Mouse (Mus musculus) spleen, postnatal 36 days (tissue): ENCODE data around the gene Atg4d.
"Not testable (repeated sequence)": the region's sequence is repeated elsewhere in the genome, so short reads cannot be mapped to it uniquely, and the experiment has no call there.

Source experiments
- DNase-seq, 2 experiments: peaks; one replicate each; pipeline ENCODE4 v3.0.0; 2022; ENCODE audit warnings: low spot score in 2 of 2, mixed read lengths in 1 of 2

Atg4d gene

DNA sequence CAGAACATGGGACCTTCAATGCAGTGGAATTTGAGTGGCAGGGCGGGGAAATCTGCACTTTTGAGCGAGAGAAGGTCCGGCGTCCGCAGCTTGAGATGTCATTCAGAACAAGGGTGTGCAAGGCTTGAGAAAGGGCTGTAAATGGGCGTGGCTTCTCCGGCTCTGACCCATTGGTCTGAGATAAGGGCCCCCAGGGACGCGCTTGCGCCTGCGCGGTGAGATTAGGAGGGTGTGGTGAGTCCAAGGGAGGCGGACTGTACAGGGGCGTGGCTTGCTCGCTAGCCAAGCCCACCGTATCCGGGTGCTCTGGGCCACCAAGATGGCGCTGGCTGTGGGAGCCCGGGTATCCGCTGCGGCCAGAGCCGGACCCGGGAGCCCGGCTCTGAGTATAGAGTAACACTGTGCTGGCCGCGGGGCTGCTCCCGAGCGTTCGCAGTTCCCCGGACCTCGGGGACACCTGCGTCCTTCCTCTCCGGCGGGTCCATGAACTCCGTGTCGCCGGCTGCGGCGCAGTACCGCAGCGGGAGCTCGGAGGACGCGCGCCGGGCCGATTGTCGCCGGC is at the start of gene Atg4d:
Gene Atg4d (plus strand): TSS at position 294 of the 562 bp plus-strand sequence.
- DNase-seq: peak; percentile 99 to 100

DNA sequence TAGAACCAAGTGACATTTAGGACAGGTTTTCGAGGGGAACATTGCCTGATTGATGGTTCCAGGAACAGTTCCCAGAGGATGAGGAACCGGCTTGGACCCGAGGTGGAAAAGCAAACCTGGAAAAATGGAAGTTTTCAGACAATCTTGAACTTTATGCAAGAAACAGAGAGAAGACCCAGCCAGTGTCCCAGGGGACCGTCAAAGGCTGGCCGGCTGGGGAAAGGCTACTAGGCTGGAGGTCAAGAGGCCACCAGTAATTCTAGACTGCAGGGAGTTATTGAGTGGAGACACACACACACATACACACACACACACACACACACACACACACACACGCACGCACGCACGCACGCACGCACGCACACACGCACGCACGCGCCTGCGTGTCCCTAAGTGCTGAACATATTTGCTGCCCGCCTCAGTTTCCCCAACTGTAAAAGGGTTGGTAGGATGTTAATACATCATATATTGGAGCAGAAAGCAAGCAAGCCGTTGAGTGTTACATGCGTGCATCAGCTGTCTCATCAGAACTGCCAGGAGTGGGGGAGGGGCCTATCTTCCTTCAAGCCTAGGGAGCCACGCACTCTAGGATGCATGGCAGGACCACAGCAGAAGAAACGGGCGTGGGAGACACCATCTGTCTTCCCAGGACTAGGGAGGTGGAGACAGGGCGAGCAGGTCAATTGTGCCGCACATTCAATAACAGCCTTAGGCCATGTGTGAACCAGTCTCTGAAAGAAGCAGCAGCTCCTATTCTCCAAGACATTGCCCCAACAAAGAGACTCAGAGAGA is 48.8 kb upstream of the Atg4d start:
- DNase-seq: no peak

DNA sequence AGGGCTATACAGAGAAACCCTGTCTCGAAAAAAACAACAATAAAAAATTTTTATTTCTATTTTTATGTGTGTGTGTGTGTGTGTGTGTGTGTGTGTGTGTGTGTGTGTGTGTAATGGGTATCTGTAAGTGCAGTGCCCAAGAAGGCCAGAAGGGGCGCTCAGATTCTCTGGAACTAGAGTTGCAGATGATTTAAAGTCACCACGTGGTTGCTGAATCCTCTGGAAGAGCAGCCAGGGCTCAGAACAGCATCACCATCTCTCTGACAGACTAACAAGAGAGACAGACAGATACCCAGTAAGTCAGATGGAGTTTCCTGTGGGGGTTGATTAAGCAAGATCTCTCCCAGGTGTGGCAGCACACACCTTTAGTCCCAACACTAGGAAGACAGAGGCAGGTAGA is 45.3 kb upstream of the Atg4d start:
- DNase-seq: no peak

DNA sequence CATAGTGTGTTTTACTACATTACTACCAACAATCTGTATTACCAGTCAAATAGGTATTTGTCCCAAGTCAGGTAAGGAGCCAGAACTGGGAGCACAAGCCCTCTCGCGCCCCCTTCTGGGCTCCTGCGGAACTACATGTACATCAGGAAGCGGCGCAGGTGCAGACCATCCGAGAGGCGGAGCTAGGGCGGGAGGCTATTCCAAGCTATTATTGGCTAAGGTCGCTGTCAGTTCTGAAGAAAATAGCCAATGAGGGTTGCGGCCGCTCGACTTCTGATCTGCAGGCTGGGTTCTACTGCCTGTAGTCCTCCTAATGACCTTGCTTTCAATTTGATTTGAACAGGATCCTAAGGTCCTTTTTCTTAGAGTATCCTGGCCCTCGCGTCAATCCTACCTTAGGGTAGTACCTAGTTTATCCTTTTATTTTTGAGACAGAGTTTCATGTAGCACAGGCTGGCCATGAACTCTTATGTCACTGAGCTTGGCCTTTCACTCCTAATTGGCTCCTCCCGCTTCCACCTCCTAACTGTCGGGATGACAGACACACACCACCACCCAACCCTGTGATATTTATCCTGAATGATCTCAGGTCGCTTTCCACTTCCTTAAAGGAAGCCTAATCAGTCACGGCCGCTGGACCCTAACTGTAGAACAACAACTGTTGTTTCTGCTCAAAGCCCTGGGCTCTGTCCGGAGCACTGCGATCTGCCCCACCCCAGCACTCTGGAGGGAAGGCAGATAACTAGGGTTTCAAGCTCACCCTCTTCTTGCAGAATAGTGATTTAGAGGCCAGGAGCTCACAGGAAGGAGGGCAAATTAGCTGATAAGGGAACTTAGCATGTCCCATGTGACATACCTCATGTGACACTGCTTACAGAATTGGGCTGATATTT is 44.4 kb upstream of the Atg4d start:
- DNase-seq: peak; percentile 93 to 95

DNA sequence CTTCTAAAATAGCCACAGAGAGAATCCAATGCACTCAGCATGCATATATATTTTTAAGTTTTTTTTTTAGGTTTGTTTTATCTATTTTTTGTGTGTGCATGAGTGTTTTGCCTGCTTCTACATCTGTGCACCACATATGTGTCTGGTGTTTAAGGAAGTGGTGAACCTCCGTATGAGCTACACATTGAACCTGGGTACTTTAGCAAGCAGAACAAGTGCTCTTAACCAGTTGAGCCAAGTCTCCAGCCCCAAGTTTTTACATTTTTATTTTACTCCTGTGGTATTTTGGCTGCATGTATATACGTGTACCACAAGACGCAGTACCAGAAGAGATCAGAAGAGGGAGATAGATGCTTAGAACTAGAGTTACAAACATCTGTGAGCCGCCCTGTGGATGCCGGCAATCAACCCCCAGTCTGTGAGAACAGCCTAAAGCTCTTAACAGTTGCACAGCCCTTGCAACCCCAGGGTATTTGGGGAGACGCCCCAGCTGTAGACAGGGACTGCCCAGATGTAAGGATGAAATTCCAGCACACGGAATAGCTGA is 43.6 kb upstream of the Atg4d start:
- DNase-seq: peak; percentile 63 to 80

DNA sequence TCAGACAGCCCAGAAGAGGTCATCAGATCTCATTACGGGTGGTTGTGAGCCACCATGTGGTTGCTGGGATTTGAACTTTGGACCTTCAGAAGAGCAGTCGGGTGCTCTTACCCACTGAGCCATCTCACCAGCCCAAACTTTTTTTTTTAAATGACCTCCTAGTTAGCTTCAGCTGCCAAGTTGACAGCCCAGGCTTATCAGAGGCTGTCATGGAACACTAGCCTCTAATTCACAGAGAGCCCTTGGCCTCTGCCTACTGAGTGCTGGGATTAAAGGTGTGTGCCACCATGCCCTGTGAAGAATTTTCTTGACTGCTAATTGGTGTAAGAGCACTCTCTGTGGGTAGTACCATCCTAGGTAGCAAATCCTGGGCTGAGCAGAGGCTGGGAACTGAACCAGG is 41.6 kb upstream of the Atg4d start:
- DNase-seq: not testable (repeated sequence)

DNA sequence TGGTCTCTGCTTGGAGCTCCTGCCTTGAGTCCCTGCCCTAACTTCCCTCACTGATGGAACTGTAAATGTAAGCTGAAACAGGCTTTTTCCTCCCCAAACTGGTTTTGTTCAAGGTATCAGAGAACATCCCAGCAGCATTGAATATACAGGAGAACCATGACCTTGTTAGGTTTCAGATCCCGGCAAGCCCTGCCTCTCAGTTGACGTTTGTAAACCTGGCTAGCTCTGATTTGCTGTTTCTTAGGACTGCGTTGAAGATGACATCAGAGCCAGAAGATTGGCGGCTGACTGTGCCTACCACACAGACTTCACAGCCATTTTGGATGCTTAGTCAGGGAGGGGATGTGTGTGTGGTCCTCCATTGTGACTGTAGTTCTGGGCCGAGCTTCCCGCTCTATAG is 41.2 kb upstream of the Atg4d start:
- no peak for DNase-seq

DNA sequence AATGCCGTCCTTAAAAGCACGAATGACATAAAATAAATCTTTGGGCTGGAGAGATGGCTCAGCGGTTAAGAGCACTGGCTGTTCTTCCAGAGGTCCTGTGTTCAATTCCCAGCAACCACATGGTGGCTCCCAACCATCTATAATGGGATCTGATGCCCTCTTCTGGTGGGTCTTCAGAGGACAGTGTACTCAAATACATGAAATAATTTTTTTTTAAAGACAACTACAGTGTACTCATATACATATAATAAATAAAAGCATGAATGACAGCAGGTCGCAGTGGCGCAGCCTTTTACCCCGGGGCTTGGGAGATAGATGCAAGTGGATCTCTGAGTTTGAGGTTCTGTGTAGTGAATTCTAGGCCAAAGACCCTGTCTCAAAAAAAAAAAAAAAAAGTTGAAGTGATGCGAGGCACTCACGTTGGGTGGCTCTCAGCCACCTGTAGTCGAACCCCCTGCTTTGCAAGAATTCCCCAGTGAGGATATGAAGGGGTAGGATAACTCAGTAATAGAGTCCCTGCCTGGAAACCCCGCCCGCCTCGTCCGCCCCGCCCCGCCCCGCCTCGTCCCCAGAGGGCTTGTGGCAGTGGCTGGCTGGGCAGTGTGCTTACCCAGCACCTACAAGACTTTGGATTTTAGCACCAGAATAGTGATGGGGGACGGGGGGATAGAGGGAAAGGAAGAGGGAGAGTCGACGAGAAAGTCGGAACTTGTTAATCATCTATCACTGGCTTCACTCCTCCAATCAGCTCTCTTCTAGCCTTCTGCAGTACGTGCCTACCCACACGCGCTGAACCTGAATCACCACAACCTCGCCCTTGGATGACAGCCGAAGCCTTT is 40.3 kb upstream of the Atg4d start:
- DNase-seq: peak; percentile 40 to 47

DNA sequence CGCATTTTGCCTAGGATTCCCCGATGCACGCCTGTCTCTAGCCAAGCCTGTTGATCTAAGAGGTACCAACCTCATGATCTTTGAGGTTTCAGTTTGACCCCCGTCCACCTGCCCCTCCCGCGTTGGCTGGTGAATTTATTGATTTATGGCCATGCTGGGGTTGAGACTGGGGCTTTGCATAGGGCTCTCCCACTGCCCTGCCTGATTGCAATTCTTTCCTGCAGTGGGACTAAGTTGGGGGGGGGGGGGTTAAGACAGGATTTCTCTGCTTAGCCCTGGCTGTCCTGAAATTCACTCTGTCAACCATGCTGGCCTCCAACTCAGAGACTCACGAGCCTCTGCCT is 39.7 kb upstream of the Atg4d start:
- no peak for DNase-seq

DNA sequence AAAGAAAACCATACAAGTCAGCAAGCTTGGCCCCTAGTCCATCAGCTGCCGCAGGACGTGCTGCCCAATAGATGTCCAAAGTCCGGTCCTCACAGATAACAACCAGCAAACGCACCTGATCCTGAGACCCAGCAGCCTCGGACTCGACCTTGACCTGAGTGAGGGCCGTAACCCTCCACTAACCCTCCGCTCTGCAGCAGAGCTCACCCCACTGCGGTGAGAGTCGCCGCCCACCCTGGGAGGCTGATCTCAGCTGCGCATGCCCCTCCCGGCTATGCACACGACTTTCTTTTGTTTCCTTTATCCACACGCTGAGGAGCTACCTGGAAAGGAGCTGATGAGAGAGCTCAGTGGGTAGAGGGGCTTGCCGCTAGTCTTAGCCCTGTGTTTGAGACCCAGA is 37.8 kb upstream of the Atg4d start:
- DNase-seq: no peak

DNA sequence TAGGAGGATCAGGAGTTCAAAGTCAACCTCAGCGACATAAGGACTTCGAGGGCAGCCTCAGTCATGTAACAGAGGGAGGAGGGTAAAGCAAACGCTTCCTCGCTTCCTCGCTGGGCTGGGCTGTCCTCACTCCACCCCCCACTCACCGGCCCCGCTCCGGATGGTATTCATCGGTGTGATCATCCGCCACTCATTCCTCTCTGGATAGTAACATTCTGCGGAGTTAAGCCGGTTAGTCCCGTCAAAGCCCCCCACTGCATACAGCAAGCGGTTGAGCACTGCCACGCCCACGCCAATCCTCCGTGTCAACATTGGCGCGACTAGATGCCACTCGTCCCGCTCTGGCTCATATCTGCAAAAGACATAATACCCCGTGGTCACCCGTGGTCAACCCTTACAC is 33.5 kb upstream of the Atg4d start:
- no peak for DNase-seq

DNA sequence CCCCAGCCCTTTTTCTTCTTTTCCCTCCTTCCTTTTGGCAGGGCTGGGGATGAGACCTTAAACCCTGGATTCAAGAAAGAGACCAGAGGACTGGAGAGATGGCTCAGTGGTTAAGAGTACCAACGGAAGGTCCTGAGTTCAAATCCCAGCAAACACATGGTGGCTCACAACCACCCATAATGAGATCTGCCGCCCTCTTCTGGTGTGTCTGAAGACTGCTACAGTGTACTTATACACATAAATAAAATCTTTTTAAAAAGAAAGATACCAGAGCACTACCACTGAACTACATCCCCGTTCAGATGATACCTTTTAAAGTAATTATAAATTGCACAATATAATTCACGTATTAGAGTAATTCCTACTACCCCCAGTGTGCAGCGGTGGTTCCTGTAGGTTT is 32.2 kb upstream of the Atg4d start:
- no peak for DNase-seq

DNA sequence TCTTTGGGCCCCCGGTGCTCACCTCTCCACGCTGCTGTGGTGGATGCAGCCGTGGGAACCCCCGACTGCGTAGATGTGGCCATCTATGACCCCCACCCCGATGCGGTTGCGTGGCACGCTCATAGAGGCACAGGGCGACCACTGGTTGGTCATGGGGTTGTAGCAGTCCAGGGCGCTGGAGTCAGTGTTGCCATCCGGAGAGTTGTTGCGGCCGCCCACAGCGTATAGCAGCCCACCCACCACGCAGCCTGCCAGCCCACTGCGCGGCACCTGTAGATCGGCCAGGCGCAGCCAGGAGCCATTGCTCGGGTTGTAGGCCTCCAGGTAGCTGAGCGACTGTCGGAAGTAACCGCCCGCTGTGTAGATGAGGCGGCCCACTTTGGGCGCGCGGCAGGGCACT is 31.7 kb upstream of the Atg4d start:
- DNase-seq: no peak

DNA sequence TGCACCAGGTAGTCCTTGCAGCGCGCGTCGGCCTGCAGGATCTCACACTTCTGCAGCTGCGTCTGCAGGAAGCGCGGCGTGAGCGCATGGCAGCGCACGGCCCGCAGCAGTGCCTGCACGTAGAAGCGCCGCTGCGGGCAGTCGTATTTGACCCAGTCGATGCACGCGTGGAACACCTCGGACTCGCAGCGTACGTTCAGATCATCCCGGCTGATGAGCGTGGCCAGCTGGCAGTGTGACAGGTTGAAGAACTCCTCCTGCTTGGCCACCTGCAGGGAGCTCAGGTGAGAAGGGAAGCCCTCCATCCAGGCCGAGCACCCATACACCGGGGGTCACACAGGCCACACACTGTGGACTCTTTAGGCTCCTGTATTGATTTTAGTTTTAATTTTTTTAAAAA is 31.3 kb upstream of the Atg4d start:
- no peak for DNase-seq

DNA sequence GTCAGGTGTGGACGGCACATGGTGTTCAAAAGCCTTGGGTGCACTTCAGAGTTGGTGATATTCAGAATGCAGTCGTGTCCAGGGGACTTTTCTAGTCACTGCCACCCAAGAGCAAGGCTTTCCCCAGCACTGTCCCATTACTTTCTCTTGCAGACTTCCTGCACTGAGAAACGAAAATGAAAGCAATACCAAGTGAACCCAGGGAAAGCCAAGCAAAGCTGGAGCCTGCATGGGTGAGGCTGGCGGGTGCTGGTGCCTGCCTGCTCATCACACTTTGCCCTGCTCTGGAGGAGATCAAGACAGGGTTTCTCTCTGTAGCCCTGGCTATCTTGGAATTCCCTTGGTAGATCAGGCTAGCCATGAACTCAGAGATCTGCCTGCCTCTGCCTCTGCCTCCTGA is 29.8 kb upstream of the Atg4d start:
- peak; percentile 50 to 51 for DNase-seq

DNA sequence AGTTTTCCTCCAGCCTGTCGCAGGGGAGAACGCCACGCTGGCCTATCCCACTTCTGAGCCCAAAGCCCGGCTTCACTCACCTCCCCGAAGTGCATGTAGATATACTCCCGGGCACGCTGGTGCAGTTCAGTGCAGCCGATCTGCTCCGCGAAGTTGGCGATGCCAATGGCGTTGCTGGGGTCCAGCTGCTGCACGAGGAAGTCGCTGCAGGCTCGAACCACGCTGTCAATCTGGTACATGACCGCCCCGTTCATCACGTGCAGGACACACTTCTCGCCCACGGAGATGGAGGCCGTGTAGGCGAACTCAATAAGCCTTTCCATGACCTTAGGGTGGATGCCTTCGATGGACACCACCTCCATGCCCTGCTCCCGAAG is 28.1 kb upstream of the Atg4d start:
- peak in 1 of 2 experiments; percentile 35 for DNase-seq

DNA sequence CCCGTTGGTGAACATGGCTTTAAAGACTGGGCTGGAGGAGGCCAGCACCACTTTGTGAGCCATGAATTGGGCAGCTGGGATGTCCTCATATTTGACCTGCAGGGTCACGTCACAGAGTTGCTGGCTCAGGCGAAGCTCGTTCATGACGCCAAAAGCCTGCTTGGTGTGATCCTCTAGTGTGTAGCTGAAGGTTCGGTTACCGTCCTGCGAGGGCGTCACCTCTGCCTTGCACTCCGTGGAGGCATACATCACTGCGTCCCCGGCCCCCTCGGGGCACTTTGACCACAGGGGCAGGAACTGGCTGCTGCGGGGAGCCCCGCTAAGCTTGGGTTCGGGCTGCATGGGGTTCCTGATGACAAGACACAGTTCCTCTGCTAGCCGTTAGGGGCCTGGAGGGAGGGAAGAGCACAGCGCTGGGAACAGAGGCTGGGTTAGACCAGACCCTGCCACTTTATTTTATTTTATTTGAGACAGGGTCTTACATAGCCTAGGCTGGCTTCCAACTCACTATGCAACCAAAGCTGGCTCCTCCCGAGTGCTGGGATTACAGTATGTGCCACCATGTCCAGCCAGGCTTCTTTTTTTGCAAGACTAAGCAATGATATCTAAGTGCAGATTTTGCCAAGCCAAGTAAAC is 27.6 kb upstream of the Atg4d start:
- peak; percentile 78 to 79 for DNase-seq

DNA sequence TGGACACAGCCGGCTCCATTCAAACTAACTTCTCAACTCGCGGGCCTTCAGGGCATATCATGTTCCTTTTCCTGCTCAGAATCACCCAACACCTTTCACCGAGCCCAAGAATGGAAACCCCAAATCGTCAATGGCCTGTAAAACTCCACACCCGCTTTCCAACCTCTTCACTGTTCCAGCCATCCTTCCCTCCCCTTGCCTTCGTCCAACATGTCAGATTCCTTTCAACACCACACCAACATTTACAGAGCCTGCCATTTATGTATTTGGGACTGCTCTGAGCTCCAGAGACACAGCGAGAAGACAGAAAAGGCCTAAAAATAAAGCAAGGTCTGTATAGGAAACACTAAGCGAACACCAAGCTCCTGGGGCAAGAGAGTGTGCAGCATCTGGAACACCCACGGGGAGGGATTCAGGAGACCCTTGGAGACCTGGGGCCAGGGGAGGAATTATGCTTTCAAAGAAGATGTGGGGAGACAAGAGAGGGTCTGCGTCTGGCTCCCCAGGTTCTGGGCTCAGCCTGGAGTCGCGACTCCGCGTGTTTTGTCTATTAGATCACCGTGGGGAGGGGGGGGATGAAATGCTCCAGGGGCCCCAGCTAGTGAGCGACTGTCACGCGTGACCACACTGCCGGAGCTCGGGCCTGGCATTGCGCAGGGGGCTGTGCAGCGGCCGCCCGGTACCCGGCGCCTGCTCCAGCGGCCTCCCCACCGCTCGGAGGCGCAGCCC is 26.9 kb upstream of the Atg4d start:
- peak in 1 of 2 experiments; percentile 27 for DNase-seq

DNA sequence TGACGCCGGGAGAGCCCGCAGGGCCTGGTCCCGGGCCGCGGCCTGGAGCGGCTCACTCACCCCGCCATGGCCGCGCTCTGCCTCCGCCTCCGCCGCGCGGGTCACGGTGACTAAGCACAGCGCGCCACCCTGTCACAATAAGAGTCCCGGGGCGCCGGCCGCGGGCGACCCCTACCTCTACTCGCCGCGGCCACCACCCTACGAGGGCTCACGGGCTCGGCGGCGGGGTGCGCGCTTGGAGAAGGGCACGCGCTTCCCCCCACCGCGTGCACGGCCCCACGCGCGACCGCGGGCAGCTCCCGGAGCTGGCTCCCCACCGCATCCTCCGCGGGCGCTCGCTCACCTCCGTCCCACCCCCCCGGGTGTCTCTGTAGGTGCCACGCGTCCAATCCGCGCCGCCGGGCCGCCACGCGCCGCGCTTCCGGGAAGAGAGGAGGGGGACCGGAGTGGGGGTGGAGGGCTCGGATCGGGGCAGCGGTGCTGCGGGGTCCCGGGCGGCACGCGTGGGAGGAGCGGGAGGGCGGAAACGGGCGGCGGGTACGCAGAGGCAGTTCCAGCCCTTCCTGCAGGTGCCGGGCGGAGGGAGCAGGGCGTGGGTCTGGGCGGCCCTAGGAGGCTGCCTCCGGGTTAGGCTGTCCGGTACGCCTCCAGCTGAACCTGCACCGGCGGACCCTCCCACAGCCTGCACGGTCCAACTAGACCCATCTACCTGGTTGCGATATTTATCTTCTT is 26.2 kb upstream of the Atg4d start, which contains the start of gene Keap1:
Gene Keap1 (minus strand): TSS at position 629 of the 732 bp plus-strand sequence.
- DNase-seq: peak; percentile 83

DNA sequence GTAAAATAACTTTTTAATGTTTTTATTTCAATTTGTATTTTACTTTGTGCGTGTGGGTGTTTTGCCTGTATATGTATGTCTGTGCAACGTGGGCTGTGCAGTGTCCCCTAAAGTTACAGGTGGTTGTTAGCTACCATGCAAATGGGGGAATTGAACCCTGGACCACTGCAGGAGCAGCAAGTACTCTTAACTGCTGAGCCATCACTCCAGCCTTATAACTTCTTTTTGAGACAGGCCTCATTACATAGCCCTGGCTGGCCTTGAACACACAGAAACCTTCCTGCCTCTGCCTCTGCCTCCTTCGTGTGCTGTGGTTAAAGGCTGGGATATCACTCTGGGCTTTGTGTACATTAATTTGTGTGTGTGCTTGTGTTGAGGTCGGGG is 25.6 kb upstream of the Atg4d start:
- no peak for DNase-seq
